In genomic region chr7:78576706-78577461, GRCm38 (mm10) we compare ENCODE assay signal across 7 mouse cellular contexts.
DNase-seq lines count a peak whose midpoint lies in the region; ATAC-seq and TF ChIP-seq lines count a peak whose summit lies in the region.

No protein-coding gene starts in this region.

- H3K4me2 ChIP-seq in lung, postnatal 0 days (replicated peaks; ENCODE audit: low read depth, low read length), result peak overlapping the region; percentile 66
- peak overlapping the region; percentile 85 for H3K4me2 ChIP-seq in forebrain, embryonic 11.5 days (ENCODE audit: low read depth, low read length, severe bottlenecking)
- peak overlapping the region; percentile 90 for H3K4me2 ChIP-seq in intestine, embryonic 14.5 days (ENCODE audit: low read length)
- peak overlapping the region; percentile 78 for H3K4me2 ChIP-seq in midbrain, embryonic 14.5 days (ENCODE audit: low read length)

- peak overlapping the region; percentile 38; the same call in 1 of the 2 replicates for H3K4me3 ChIP-seq in lung, postnatal 0 days (ENCODE audit: low read depth, low read length)
- H3K4me3 ChIP-seq in lung, adult 2 months (replicated peaks; ENCODE audit: extremely low read depth, low read depth, low read length), result no peak overlapping the region
- peak overlapping the region; percentile 79 for H3K4me3 ChIP-seq in brown adipose tissue, adult 24 weeks (ENCODE audit: insufficient read depth, low read depth, low read length)
- peak overlapping the region; percentile 54 for H3K4me3 ChIP-seq in forebrain, embryonic 11.5 days (ENCODE audit: low read depth, low read length)
- peak overlapping the region; percentile 47 for H3K4me3 ChIP-seq in intestine, embryonic 14.5 days (ENCODE audit: low read depth, low read length)
- peak overlapping the region; percentile 63 for H3K4me3 ChIP-seq in midbrain, embryonic 14.5 days (replicated peaks; ENCODE audit: low read depth, low read length)

- WGBS in lung, postnatal 0 days, result 2% methylated on average over 35 of the region's 35 CpGs
- WGBS in lung, adult 2 months, result 3% methylated on average over 35 of the region's 35 CpGs
- WGBS in forebrain, embryonic 11.5 days, result 1% methylated on average over 35 of the region's 35 CpGs
- 2% methylated on average over 35 of the region's 35 CpGs for WGBS in intestine, embryonic 14.5 days
- under 1% methylated on average over 35 of the region's 35 CpGs for WGBS in midbrain, embryonic 14.5 days

- H3K27ac ChIP-seq in lung, postnatal 0 days (ENCODE audit: low read length), result no peak overlapping the region
- peak overlapping the region; percentile 52 for H3K27ac ChIP-seq in brown adipose tissue, adult 24 weeks (replicated peaks; ENCODE audit: low read depth, low read length)
- no peak overlapping the region for H3K27ac ChIP-seq in forebrain, embryonic 11.5 days (ENCODE audit: low read depth, low read length)
- no peak overlapping the region for H3K27ac ChIP-seq in intestine, embryonic 14.5 days (ENCODE audit: low read depth)
- H3K27ac ChIP-seq in midbrain, embryonic 14.5 days (replicated peaks; ENCODE audit: low read depth, low read length), result peak overlapping the region; percentile 90

- H3K4me1 ChIP-seq in lung, postnatal 0 days (ENCODE audit: insufficient read depth, low read depth, low read length), result no peaks in the 10 kb centered on the region
- H3K4me1 ChIP-seq in lung, adult 2 months (ENCODE audit: control insufficient read depth, insufficient read depth, low read length), result peaks cover 4% of the 10 kb centered on the region
- H3K4me1 ChIP-seq in brown adipose tissue, adult 24 weeks (ENCODE audit: control insufficient read depth, insufficient read depth, insufficient read length, low read length), result peaks cover 4% of the 10 kb centered on the region
- peaks cover 4% of the 10 kb centered on the region; the same call in 1 of the 2 replicates for H3K4me1 ChIP-seq in forebrain, embryonic 11.5 days (replicated peaks; ENCODE audit: control insufficient read depth, insufficient read depth, low read length)
- no peaks in the 10 kb centered on the region for H3K4me1 ChIP-seq in intestine, embryonic 14.5 days (replicated peaks; ENCODE audit: control insufficient read depth, insufficient read depth, low read length)
- H3K4me1 ChIP-seq in midbrain, embryonic 14.5 days (ENCODE audit: control insufficient read depth, insufficient read depth, low read length), result peaks cover 22% of the 10 kb centered on the region; the same call in 1 of the 2 replicates

- TF ChIP-seq CTCF in lung, postnatal 0 days (IDR thresholded peaks at IDR 0.05), result no peak
- TF ChIP-seq CTCF in lung, adult 2 months (IDR thresholded peaks at IDR 0.05; ENCODE audit: insufficient read depth, low read length), result no peak

- no peak for TF ChIP-seq EP300 in lung, postnatal 0 days (IDR thresholded peaks at IDR 0.05)

- no peak overlapping the region for H3K9ac ChIP-seq in lung, postnatal 0 days (replicated peaks; ENCODE audit: low read depth)
- peak overlapping the region; percentile 64 for H3K9ac ChIP-seq in forebrain, embryonic 11.5 days (ENCODE audit: low read length)
- peak overlapping the region; percentile 20; the same call in 1 of the 2 replicates for H3K9ac ChIP-seq in intestine, embryonic 14.5 days (ENCODE audit: low read length)
- H3K9ac ChIP-seq in midbrain, embryonic 14.5 days (replicated peaks; ENCODE audit: low read length), result peak overlapping the region; percentile 80

- peak; percentile 70 for ATAC-seq in lung, postnatal 0 days
- peak; percentile 72 for ATAC-seq in forebrain, embryonic 11.5 days (replicated peaks; ENCODE audit: low FRiP score)
- ATAC-seq in intestine, embryonic 14.5 days (replicated peaks; ENCODE audit: low FRiP score, low TSS enrichment, low read depth), result peak; percentile 77
- ATAC-seq in midbrain, embryonic 14.5 days (ENCODE audit: low FRiP score, low TSS enrichment), result peak; percentile 62; the same call in 1 of the 2 replicates

- no peak for TF ChIP-seq POLR2A in lung, adult 2 months (IDR thresholded peaks at IDR 0.05; ENCODE audit: borderline replicate concordance, extremely low read depth, low read depth, low read length)

- H3K9me3 ChIP-seq in lung, postnatal 0 days (ENCODE audit: low read length), result no peaks in the 10 kb centered on the region
- no peaks in the 10 kb centered on the region for H3K9me3 ChIP-seq in forebrain, embryonic 11.5 days (ENCODE audit: control insufficient read depth, low read length)
- no peaks in the 10 kb centered on the region for H3K9me3 ChIP-seq in intestine, embryonic 14.5 days (ENCODE audit: control insufficient read depth, low read length)
- no peaks in the 10 kb centered on the region for H3K9me3 ChIP-seq in midbrain, embryonic 14.5 days (ENCODE audit: control insufficient read depth, low read length)

- H3K36me3 ChIP-seq in lung, postnatal 0 days (ENCODE audit: insufficient read depth, low read length), result no peaks in the 10 kb centered on the region
- H3K36me3 ChIP-seq in forebrain, embryonic 11.5 days (ENCODE audit: control insufficient read depth, insufficient read depth, low read length), result no peaks in the 10 kb centered on the region
- no peaks in the 10 kb centered on the region for H3K36me3 ChIP-seq in intestine, embryonic 14.5 days (ENCODE audit: control insufficient read depth, insufficient read depth, low read length)
- no peaks in the 10 kb centered on the region for H3K36me3 ChIP-seq in midbrain, embryonic 14.5 days (ENCODE audit: control insufficient read depth, insufficient read depth, low read length)

- DNase-seq in lung, postnatal 0 days (ENCODE audit: low spot score), result no peak
- DNase-seq in lung, adult 2 months, result no peak
- no peak for DNase-seq in forebrain, embryonic 11.5 days (ENCODE audit: low spot score)
- DNase-seq in intestine, embryonic 14.5 days (ENCODE audit: low spot score), result no peak
- DNase-seq in midbrain, embryonic 14.5 days, result peak; percentile 83
- DNase-seq in frontal cortex, postnatal 25 days (ENCODE audit: low spot score in 2 of 2), result no peak

- peaks cover 49% of the 10 kb centered on the region for H3K27me3 ChIP-seq in lung, postnatal 0 days (replicated peaks; ENCODE audit: insufficient read depth, low read length)
- H3K27me3 ChIP-seq in forebrain, embryonic 11.5 days (ENCODE audit: control insufficient read depth, insufficient read depth, low read length), result peaks cover 15% of the 10 kb centered on the region
- H3K27me3 ChIP-seq in intestine, embryonic 14.5 days (replicated peaks; ENCODE audit: control insufficient read depth, insufficient read depth, low read length), result peaks cover 66% of the 10 kb centered on the region
- H3K27me3 ChIP-seq in midbrain, embryonic 14.5 days (ENCODE audit: control insufficient read depth, insufficient read depth, low read length), result 0 out of 2 replicates have a peak, but pooled peaks cover 4% of the 10 kb centered on the region

Comparison
In these comparisons a context has a peak if more than half of its experiments do, and no peak if none do; other contexts are left out.
1. H3K27ac ChIP-seq: peak in brown adipose tissue, adult 24 weeks (single experiment) and midbrain, embryonic 14.5 days (single experiment); none in lung, postnatal 0 days (single experiment), forebrain, embryonic 11.5 days (single experiment) and intestine, embryonic 14.5 days (single experiment).
2. Peak in every context shown above with its lines, with median percentiles within 50 percentile points of each other: ATAC-seq and H3K4me2 ChIP-seq.